Mouse (Mus musculus): ENCODE measurements around the gene Spire2.

DNA sequence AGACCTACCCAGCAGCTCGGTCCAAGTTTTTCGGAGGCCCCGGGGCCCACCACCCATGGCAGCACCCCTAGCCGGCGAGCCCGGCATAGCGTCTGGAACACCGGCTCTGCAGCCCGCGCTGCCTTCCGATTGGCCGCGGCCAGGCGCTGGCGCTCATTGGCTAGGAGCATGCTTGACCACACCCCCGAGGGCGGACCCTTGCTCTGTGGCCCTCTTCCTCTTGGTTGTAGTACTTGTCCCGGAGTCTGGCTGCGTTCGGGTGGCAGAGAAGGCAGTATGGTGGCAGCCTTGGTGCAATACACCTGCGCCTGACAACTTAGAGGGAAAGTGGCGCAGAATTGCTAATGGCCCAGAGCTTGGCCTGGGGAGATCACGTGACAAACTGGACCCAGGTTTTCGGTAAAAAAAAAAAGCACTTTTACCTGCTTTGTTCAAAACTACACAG lies 14.0 kb upstream of the Spire2 start, which contains the start of gene Fanca:
- 0 out of 2 replicates have a peak, but pooled peaks have one; percentile 23 for TF ChIP-seq CTCF (IDR thresholded peaks at IDR 0.05; ENCODE audit: extremely low read depth, insufficient read depth, insufficient read length, insufficient replicate concordance)
- TF ChIP-seq POLR2A (IDR thresholded peaks at IDR 0.05; ENCODE audit: low read depth, low read length), result peak; percentile 70

Measured in spleen, adult 2 months (tissue).